Mouse (Mus musculus) WW6 (cell line): ENCODE data around the gene Gm29427.
"Not testable (repeated sequence)": the region's sequence is repeated elsewhere in the genome, so short reads cannot be mapped to it uniquely, and the experiment has no call there.

Experiments used
- DNase-seq: peaks from one replicate; pipeline ENCODE4 v3.0.0-alpha.2; 2013; ENCODE audit warnings: low read depth, low spot score

The Gm29427 gene

GRCm38 (mm10) chr1:130659641-130660040 is 56.0 kb downstream of the Gm29427 start:
- DNase-seq, result not testable (repeated sequence)

- DNase-seq, result no peak
Measured at GRCm38 (mm10) chr1:130644103-130644502, 71.5 kb downstream of the Gm29427 start.

GRCm38 (mm10) chr1:130640967-130641366 is 74.6 kb downstream of the Gm29427 start:
- DNase-seq, result no peak

GRCm38 (mm10) chr1:130633761-130634410 is 81.7 kb downstream of the Gm29427 start:
- DNase-seq, result peak; percentile 33

GRCm38 (mm10) chr1:130633316-130633715 is 82.3 kb downstream of the Gm29427 start:
- DNase-seq, result no peak

- no peak for DNase-seq
Measured at GRCm38 (mm10) chr1:130629521-130629920, 86.1 kb downstream of the Gm29427 start, which contains the start of gene Zp3r. Zp3r (minus strand) TSS chr1:130629621.
